Mouse (Mus musculus) lung, postnatal 14 days (tissue): ENCODE results near the gene Ehd4.

Experiments used
- DNase-seq: peaks from one replicate; pipeline ENCODE4 v3.0.0; 2021

The Ehd4 gene

DNA sequence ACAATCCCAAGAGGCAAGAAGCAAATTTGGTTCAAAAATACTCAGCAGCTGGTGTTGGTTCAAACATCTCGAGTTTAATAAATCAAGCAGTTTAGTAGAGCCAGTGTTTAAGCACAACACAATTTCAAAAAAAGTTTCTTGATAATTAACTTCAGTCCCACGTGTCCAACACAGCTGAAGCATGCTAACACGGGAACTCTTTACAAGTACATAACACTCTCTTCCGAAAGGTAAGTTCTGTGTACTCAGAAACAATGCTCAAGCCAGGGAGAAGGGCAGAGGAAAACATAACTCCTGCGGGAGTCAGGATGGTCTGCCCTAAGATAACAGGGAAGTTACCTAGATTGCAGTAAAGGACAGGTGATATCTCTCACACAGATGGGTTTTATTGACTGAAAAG, 12.1 kb downstream of the Ehd4 start:
- DNase-seq: no peak

DNA sequence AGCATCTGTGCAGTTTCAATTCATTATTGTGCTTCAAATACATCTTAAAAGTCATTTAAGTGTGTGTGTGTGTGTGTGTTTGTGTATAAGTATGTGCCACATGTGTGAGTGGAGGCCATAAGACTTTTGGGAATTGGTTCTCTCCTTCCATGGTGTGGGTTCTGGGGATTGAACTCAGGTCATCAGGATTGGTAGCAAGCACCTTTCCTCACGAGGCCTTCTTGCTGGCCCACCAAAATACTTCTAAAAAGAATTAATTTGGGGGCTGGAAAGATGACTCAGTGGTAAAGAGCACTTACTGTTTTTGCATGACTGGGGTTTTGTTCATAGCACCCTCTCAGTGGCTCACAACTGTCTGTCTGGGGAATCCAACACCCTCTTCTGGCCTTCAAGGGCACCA, 12.7 kb downstream of the Ehd4 start:
- DNase-seq: no peak

- no peak for DNase-seq
Observed at GRCm38 (mm10) chr2:120140326-120140725, 14.1 kb downstream of the Ehd4 start.

DNA sequence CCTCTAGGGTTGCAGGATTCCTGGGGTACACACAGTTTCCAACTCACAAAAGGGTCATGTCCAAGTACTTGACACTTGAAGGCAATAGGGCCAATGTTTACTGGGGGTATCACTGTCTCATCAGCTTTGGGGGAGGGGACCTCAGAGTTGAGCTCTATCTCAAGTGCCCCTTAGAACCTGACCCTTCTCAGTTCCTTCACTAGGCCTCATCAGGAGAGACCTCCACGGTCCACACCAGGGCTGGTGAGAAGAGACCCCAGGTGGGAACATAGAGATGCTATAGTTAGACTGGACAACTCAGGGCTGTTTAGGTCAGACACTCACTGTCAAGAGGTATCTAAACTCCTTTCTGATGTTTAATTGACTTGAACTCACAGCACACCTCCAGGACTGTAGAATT, 15.3 kb downstream of the Ehd4 start:
- DNase-seq: no peak

DNA sequence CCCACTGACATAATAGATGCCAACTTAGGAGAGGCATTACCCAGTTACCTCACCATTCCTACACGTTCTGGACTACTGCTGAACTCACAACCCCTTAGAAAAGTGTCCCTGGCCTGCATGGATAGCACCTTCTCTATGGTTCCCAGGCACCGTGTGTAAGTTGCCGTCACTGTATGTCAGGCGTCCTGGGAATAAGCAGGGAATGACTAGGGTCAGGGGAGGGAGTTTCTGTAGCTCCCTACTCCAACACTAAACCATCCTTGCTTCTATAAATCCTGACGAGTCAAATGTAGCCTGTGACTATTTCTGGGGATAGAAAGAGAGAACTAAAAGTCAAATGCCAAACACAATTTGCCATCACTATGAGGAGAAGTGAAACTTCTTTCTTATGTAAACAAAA, 17.1 kb downstream of the Ehd4 start:
- DNase-seq: no peak

DNA sequence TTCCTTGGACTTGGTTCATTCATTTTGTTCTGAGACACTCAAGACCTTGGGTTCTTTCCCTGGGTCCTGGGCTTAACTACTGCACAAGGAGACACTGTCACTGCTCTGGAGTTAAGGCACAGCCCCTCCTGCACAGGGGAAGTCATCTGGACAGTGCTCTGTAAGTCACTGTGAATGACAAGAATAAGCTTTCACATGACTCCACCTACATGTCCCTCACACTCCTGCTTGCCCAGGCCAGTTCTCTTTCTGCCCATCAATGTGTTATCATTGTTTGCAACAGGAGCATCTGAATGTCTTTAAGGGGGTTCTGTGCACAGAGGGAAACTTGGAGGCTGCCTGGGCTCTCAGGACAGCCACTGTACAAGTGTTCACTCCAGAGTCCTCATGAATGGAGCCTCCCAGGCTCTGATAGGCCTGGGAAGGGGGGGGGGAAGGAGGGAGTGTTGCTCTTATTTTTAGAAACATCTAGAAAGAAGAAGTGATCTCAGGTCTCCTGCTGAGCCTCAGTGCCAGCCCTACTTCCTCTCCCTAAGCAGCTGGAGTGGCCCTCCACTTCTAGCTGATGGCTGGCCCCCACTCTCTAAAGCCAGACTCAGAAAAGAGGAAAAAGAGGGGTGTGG, 19.8 kb downstream of the Ehd4 start:
- no peak for DNase-seq

DNA sequence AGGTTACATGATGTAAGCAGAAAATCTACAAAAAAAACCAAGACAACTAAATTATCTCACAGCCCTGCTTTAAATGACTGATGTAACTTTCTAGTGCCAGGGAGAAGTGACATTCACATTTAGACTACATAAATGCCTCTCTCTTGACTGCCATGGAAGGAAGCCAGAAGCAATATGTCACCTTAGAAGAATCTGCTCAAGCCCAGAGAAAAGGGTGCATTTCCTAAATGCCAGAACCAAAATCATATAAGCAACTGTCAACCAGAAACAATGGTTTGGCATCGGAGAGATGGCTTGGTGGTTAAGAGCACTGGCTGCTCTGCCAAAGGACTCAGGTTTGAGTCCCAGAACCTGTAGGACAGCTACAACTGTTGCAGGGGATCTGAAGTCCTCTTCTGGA, 22.5 kb downstream of the Ehd4 start:
- no peak for DNase-seq

- DNase-seq: no peak
Observed at GRCm38 (mm10) chr2:120129252-120129908, 25.0 kb downstream of the Ehd4 start.

DNA sequence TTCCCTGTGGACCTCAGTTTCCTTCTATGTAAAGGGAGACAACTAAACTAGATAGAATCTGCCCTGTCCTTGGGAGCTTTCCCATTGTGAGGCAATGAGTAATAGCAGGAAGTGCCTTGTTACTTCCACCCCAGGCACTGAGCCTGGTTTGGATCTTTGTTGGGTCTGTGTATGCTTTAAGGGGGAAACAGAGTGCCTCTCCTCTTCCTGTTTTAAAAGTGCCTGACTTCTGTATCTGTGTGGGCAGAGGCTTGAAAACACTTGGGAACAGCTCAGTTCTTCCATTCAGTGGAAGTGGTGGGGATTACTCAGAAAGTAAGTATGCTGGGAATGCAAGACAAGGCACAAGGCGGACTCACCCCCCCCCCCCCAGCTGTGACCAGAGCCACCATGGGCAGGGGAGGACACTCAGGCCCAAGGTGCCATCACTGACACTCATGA, 25.8 kb downstream of the Ehd4 start:
- DNase-seq: peak; percentile 61

- DNase-seq: no peak
Observed at GRCm38 (mm10) chr2:120128011-120128410, 26.4 kb downstream of the Ehd4 start.

DNA sequence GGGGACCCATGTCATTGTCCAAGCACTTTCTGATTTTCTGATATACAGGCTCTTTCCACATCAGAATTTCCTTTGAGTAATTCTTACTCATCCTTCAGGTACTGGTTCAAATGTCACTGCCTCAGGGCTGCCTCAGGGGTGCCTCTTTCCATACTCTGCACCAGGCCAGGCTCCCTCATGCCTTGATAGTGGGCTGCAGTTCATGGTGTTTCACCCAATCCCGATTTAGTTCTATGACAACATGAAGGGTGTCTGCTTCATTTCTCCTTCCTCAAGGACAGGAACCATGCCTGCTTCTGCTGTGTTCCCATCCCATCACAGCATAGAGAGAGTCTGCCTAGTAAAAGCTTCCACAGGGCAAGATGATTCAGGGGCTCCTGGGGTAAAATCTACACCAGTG, 27.5 kb downstream of the Ehd4 start:
- no peak for DNase-seq

- no peak for DNase-seq
Observed at GRCm38 (mm10) chr2:120126408-120126807, 28.0 kb downstream of the Ehd4 start.

DNA sequence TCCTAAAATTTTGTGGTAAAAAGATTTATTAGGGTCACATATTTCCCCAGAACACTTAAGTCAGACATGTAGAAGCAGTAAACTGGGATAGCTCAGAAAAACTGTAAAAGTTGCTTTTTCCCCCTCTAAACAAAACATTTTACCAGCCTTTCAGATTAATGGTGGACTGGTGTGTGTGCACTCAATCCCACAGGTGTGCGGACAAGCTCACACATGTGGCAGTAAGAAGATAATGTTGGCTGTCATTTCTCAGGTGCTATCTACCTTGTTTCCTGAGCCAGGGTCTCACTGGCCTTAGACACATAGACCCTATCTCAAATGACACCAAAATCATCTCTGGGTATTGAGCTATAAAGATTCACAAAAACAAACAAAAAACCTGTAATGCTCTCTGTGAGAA, 28.9 kb downstream of the Ehd4 start:
- no peak for DNase-seq

DNA sequence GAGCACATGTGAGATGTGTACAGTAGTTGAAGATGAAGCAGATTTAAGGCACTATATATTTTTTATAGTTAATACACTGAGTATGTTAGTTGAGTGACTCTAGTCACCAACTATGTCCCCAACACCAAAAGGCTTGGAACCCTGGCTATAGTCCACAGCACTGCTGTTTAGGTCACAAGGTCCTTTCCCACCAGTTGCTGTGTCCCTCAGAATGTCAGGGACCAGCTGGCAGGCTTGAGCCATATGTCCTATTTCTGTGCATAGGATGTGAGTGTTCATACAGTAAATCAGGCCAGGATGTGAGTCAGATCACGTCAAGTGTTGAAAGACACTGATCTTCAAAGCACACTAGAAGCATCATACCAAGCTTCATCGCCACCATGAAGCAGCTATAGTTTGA, 29.5 kb downstream of the Ehd4 start:
- DNase-seq: no peak

DNA sequence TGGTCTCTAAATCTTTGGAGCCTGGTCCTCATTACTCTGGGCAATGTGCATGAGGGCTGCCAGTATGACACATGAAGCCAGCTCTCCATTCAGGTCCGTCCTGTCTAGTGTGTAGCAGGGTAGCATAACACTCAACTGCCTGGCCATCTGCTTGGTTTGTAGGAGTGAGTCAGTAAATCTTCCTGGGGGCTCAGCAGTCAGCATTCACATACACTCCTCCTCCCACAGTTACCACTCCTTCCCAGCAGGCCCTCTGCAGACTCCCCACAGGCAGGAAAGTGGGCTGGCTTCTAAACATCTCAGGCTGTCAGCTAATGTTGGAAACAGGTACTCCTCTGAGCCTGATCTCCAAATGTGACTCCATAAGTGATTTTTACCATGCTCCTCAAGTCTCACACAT, 30.3 kb downstream of the Ehd4 start:
- no peak for DNase-seq

GRCm38 (mm10) chr2:120122983-120123382, 31.4 kb downstream of the Ehd4 start:
- no peak for DNase-seq

DNA sequence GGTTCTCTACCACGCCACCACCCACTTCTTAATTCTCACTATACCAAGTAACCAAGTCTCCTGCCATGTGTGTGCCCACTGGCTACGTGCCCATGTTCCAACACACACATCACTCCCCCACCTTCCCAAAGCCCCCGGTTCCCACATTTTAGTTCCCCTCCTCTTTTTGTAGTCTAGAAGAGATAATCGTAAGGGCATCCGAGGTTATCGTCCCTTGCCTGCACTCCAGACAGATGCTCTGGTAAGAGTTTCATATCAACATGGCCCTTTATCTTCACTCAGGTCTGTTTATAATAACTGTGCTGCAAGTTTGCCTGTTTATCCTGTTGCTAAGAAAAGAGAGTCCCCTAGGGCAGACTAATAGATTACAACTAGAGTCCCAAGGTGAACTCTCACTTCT, 37.1 kb downstream of the Ehd4 start:
- no peak for DNase-seq

DNA sequence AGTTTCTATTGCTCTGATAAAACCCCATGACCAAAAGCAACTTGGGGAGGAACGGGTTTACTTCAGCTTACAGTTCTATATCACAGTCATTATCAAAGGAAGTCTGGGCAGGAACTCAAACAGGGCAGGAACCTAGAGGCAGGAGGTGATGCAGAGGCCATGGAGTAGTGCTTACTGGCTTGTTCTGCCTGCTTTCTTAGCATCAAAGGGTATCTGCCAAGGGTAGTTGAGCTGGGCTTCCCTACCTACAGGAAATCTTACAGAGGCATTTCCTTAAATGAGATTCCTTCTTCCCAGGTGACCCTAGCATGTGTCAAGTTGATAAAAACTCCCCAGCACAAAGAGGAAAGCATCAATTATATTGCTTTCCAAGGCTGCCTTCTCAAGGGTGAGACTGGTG, 38.0 kb downstream of the Ehd4 start:
- no peak for DNase-seq

- DNase-seq: no peak
Observed at GRCm38 (mm10) chr2:120114977-120115376, 39.4 kb downstream of the Ehd4 start.

DNA sequence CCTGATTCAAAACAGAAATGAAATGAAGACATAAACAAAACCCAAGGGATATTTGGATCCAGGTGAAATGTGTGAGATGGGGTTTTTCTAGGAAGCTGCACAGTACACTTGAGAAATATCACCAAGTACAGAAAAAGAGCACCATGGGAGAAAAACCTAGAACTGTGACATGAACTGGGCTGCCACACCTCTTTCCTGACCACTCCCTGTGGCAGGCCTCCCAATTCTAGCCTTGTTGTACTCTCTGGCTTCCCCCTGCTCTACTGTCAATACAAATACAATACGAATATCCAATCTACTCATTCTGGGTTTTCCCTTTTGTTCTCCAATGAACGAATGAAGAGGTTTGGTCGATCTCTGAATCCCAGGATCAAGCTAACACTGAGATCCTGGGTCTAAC, 40.4 kb downstream of the Ehd4 start:
- no peak for DNase-seq

DNA sequence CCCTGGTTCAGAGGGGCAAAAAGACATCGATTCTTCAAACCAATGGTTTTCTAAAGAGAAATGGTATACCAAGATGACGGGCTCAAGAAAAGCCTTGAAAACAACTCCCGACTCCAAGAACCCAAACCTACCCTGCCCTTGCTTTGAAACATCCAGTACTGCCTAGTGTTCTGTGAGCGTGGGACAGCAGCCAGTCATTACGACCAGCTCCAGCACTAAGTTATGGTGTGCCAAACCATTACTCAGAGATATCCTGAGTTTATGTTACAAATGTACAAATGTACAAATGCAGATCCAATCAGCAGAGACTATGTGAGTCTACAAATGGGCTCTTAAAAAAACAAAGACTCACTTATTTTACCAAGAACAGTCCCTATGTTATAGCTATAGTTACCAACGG, 40.9 kb downstream of the Ehd4 start:
- DNase-seq: peak; percentile 55

- DNase-seq: no peak
Observed at GRCm38 (mm10) chr2:120111596-120111995, 42.8 kb downstream of the Ehd4 start.

- DNase-seq: no peak
Observed at GRCm38 (mm10) chr2:120111172-120111571, 43.2 kb downstream of the Ehd4 start.

GRCm38 (mm10) chr2:120108077-120108476, 46.3 kb downstream of the Ehd4 start:
- no peak for DNase-seq

GRCm38 (mm10) chr2:120107446-120107845, 47.0 kb downstream of the Ehd4 start:
- no peak for DNase-seq
